Mouse (Mus musculus): ENCODE data around the gene Cfap298. TPM values are rescaled to one million over a fixed set of nuclear protein-coding genes. Genes with fewer than 3 reads are reported as not detected.

Gene Cfap298
- polyA plus RNA-seq, 1 experiment from 2014 or later, result 41.2 TPM

DNA sequence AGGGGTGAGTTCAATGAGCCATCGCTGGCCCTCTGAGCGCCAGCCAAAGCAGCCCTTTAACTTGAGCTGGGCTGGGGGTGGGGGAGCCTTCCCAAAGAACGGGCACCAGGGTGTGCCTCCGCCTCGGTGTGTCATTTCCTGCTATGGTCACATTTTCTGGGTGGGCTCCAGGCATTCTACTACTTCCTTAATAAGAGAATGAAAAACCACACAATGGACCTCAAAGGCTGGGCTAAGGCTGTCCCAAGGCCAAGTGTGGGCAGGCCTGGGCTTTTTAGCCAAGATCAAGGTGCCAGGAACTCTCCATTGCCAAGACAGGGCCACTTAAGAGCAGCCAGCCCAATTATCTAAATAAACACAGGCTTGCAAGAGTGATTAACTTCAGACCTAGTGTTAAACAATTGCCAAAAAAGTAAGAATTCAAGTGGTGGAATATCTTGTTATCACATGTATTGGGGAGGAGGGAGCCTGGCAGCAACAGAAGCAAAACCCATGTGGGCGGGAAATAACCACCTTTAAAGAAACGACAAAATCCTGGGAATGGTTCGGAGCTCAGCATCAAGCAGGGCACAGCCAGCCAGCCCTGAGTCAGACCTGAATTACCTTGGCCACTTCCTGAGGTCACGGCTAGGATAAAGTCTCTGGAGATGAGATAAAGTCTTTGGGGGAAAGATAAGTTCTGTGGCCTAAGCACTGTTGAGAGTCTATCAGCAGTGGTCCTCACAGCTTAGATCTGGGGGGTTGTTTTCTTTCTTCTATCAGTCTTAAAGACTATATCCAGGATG, 48.9 kb downstream of the Cfap298 start:
- no peak overlapping the region for H3K4me2 ChIP-seq (replicated peaks; ENCODE audit: low read depth, low read length)
- no peak overlapping the region for H3K4me3 ChIP-seq (ENCODE audit: low read depth, low read length)
- no peaks in the 10 kb centered on the region for H3K4me1 ChIP-seq (ENCODE audit: control insufficient read depth, insufficient read depth, low read length)
- H3K9ac ChIP-seq (replicated peaks; ENCODE audit: low read depth, low read length), result no peak overlapping the region
- no peak overlapping the region for H3K27ac ChIP-seq (ENCODE audit: low read length)
- H3K9me3 ChIP-seq (ENCODE audit: control insufficient read depth, low read depth, low read length), result no peaks in the 10 kb centered on the region
- no peaks in the 10 kb centered on the region for H3K27me3 ChIP-seq (ENCODE audit: control insufficient read depth, insufficient read depth, low read length)
- WGBS, result 63% methylated on average over 9 of the region's 9 CpGs
- no peak for ATAC-seq (ENCODE audit: insufficient number of reproducible peaks, insufficient read depth, low FRiP score, low read depth)
- H3K36me3 ChIP-seq (ENCODE audit: control insufficient read depth, insufficient read depth, low read length), result no peaks in the 10 kb centered on the region

DNA sequence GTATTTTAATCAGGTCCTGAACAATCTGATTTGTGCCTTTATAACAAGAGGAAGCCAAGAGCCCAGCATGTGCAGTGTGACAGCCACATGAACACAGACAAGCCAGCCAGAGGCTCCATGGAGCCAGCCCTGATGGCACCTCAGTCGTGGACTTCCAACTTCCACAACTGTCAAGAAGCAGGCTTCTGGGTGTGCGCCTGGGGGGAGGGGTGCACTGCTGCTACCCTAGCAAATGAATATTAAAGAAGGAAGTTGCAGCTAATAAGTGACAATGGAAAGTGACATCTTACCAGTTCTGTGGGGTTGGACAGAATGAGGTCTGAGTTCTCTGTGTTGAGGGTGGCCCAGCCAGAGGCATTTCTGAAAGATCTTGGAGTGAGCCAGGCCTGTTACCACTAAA, 49.6 kb downstream of the Cfap298 start:
- Histone ChIP-seq H3K9ac (replicated peaks; ENCODE audit: low read depth, low read length) (no peak overlapping the region), H3K4me1 (ENCODE audit: control insufficient read depth, insufficient read depth, low read length) (no peaks in the 10 kb centered on the region), H3K36me3 (ENCODE audit: control insufficient read depth, insufficient read depth, low read length) (no peaks in the 10 kb centered on the region), H3K9me3 (ENCODE audit: control insufficient read depth, low read depth, low read length) (no peaks in the 10 kb centered on the region), H3K27ac (ENCODE audit: low read length) (no peak overlapping the region), H3K4me3 (ENCODE audit: low read depth, low read length) (no peak overlapping the region), H3K27me3 (ENCODE audit: control insufficient read depth, insufficient read depth, low read length) (no peaks in the 10 kb centered on the region), H3K4me2 (replicated peaks; ENCODE audit: low read depth, low read length) (no peak overlapping the region)
- 66% methylated on average over 2 of the region's 2 CpGs for WGBS
- no peak for ATAC-seq (ENCODE audit: insufficient number of reproducible peaks, insufficient read depth, low FRiP score, low read depth)

DNA sequence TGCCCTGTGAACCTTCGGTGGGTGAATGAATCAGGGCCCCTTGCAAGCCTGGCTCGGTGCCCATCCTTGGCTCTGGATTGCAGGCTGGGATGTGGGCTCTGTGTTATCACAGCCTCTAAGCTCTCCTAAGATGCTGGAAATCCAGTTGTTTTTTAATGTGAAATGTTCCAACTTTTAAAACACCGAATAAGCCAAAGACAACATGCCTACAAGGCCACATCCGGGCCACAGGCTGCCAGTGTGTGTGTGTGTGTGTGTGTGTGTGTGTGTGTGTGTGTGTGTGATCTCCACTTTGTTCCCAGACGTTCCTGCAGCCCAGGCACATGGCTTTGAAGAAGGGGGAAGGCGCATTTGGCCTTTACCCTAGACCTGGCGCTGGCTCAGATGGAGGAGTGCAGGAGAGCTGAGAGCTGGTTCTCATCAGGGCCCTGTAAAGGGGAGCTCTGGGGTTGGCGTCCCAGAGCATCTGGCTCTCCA, 52.4 kb downstream of the Cfap298 start:
- ATAC-seq (ENCODE audit: insufficient number of reproducible peaks, insufficient read depth, low FRiP score, low read depth), result no peak
- no peak overlapping the region for H3K4me2 ChIP-seq (replicated peaks; ENCODE audit: low read depth, low read length)
- 51% methylated on average over 8 of the region's 8 CpGs for WGBS
- H3K36me3 ChIP-seq (ENCODE audit: control insufficient read depth, insufficient read depth, low read length), result no peaks in the 10 kb centered on the region
- H3K27me3 ChIP-seq (ENCODE audit: control insufficient read depth, insufficient read depth, low read length), result no peaks in the 10 kb centered on the region
- no peak overlapping the region for H3K9ac ChIP-seq (replicated peaks; ENCODE audit: low read depth, low read length)
- H3K4me1 ChIP-seq (ENCODE audit: control insufficient read depth, insufficient read depth, low read length), result no peaks in the 10 kb centered on the region
- no peak overlapping the region for H3K27ac ChIP-seq (ENCODE audit: low read length)
- no peak overlapping the region for H3K4me3 ChIP-seq (ENCODE audit: low read depth, low read length)
- no peaks in the 10 kb centered on the region for H3K9me3 ChIP-seq (ENCODE audit: control insufficient read depth, low read depth, low read length)

DNA sequence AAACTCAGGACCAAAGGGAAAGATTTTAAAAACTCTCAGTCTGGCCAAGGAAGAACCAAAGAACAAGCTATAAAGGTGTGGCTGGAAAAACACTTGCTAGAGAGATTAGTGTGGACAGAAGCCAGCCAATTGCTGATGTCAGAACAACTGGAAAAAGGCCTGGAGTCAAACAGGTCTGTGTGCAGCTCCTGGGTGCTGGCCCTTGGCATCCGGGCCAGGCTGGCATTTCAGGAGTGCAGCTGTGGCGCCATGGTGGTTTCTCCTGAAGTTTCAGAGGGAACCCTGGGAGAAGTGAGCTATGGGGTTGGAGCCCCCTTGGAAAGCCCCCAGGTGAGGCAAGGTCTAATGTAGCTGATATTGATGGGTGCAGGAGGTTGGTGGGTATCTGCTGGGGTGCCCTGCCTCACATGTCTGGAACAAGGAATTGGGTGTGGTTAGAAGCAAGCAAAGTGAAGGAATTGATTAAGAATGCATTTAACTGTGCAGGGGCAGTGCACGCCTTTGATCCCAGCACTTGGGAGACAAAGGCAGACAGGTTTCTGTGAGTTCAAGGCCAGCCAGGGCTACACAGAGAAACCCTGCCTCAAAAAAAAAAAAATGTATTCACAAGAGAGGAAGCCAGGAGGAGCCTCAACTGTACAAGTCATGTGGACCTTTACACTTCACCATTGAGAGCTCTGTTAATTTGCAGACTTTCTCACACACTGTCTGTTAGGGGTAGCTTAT, 56.6 kb downstream of the Cfap298 start:
- no peak for ATAC-seq (ENCODE audit: insufficient number of reproducible peaks, insufficient read depth, low FRiP score, low read depth)
- H3K9ac ChIP-seq (replicated peaks; ENCODE audit: low read depth, low read length), result no peak overlapping the region
- no peaks in the 10 kb centered on the region for H3K27me3 ChIP-seq (ENCODE audit: control insufficient read depth, insufficient read depth, low read length)
- H3K4me1 ChIP-seq (ENCODE audit: control insufficient read depth, insufficient read depth, low read length), result no peaks in the 10 kb centered on the region
- H3K9me3 ChIP-seq (ENCODE audit: control insufficient read depth, low read depth, low read length), result no peaks in the 10 kb centered on the region
- no peak overlapping the region for H3K4me2 ChIP-seq (replicated peaks; ENCODE audit: low read depth, low read length)
- H3K4me3 ChIP-seq (ENCODE audit: low read depth, low read length), result no peak overlapping the region
- H3K27ac ChIP-seq (ENCODE audit: low read length), result no peak overlapping the region
- H3K36me3 ChIP-seq (ENCODE audit: control insufficient read depth, insufficient read depth, low read length), result no peaks in the 10 kb centered on the region
- WGBS, result 87% methylated on average over 3 of the region's 3 CpGs

Small RNAs within 50 kb of the gene (microRNA-seq; reads per million reads assigned to microRNA genes)
- not detected for gene Gm22933

Other genes with a start within 250 kb of the Cfap298 start
- 61.8 and 62.3 TPM in 2 replicates for gene Mis18a, start 207.7 kb downstream of the Cfap298 start, polyA plus RNA-seq (2014; fragmentation: Nextera tagmentation; extraction: Ambion mirVana)
- gene Mrap, start 196.9 kb downstream of the Cfap298 start, polyA plus RNA-seq (2014; fragmentation: Nextera tagmentation; extraction: Ambion mirVana), result not detected in 2 replicates
- gene Urb1, start 124.7 kb downstream of the Cfap298 start, polyA plus RNA-seq (2014; fragmentation: Nextera tagmentation; extraction: Ambion mirVana), result 9.9 and 13.8 TPM in 2 replicates
- 0.72 and 1.1 TPM in 2 replicates for gene Eva1c, start 108.4 kb downstream of the Cfap298 start, polyA plus RNA-seq (2014; fragmentation: Nextera tagmentation; extraction: Ambion mirVana)
- 17.5 and 17.8 TPM in 2 replicates for gene Synj1, start 76.2 kb upstream of the Cfap298 start, polyA plus RNA-seq (2014; fragmentation: Nextera tagmentation; extraction: Ambion mirVana)
- 80.5 and 81.9 TPM in 2 replicates for gene Paxbp1, start 109.4 kb upstream of the Cfap298 start, polyA plus RNA-seq (2014; fragmentation: Nextera tagmentation; extraction: Ambion mirVana)
- gene 4932438H23Rik, start 160.0 kb upstream of the Cfap298 start, polyA plus RNA-seq (2014; fragmentation: Nextera tagmentation; extraction: Ambion mirVana), result 0.39 TPM in 1 of 2 replicates, not detected in the other

Data from stomach, embryonic 14.5 days (tissue).